35 mouse cellular contexts compared by ENCODE assay signal in the genomic region with DNA sequence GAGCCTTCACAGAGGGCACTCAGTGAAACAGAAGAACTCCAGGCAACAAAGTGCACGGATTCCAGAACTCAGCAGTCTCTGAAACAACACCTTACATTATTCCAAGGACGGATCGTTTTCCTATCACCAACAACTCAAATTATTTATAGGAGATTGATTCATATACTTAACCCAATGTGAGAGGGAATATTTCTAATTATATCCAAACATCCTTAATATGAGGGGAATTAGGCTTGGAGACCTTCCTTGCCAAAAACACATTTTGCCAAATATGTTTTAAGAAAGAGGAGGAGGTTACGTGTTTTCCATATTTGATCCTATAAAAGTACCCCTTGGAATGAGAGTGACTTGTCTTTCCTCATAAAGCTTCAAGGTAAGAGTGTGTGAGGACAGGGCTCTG. TPM values are rescaled to one million over a fixed set of nuclear protein-coding genes. Genes with fewer than 3 reads are reported as not detected.
DNase-seq lines count a peak whose midpoint lies in the region.
"Had no signal": no experiment of that assay in that cellular context is flagged by ENCODE, and none has a peak within 500 bp of the region (broad histone marks: within the 10 kb centered on the region; RNA-seq: fewer than 3 reads in every experiment).

Gene Myh1, plus strand, starts transcription at position 301 of the 400 bp plus-strand sequence.

- H3K27ac ChIP-seq in brown adipose tissue, adult 24 weeks (replicated peaks; ENCODE audit: low read depth, low read length), result no peak within 1 kb of the TSS
- H3K27ac ChIP-seq: embryonic facial prominence, embryonic 12.5 days; forebrain, embryonic 10.5 days; forebrain, embryonic 15.5 days; heart, embryonic 13.5 days; hindbrain, embryonic 15.5 days; kidney, postnatal 0 days; liver, embryonic 12.5 days; neural tube, embryonic 15.5 days had no signal

- intact Hi-C loops in gastrocnemius, postnatal 14 days (cut with DNase I; ENCODE audit: low total_unique reads), result no loop called here

- no peaks in the 10 kb centered on the region for H3K4me1 ChIP-seq in brown adipose tissue, adult 24 weeks (ENCODE audit: control insufficient read depth, insufficient read depth, insufficient read length, low read length)
- H3K4me1 ChIP-seq: embryonic facial prominence, embryonic 12.5 days; forebrain, embryonic 10.5 days; hindbrain, embryonic 15.5 days; liver, embryonic 12.5 days; neural tube, embryonic 15.5 days had no signal

- no peak for DNase-seq in adrenal gland, postnatal 10 days
- no peak for DNase-seq in adrenal gland, postnatal 36 days
- no peak for DNase-seq in gastrocnemius, postnatal 14 days
- DNase-seq in skeletal muscle tissue, adult 2 months (ENCODE audit: low read depth, low spot score), result peak; percentile 49
- DNase-seq in cerebellum, adult 9-10 months, result no peak
- no peak for DNase-seq in heart, adult 9 months (ENCODE audit: low spot score in 2 of 2)
- DNase-seq: adrenal gland, postnatal 14 days; cerebellum, adult 11 months; cerebellum, adult 9-11 months; embryo, embryonic 11 days; heart, adult 18-20 months; heart, postnatal 10 days; kidney, adult 18-20 months; kidney, postnatal 4 days; layer of hippocampus, postnatal 36 days; left cerebral cortex, postnatal 4 days; liver, postnatal 0 days; lung, postnatal 10 days; midbrain, embryonic 14.5 days; retina, postnatal 1 day; right cerebral cortex, postnatal 14 days; thymus, postnatal 14 days had no signal

- no peak within 1 kb of the TSS for H3K4me3 ChIP-seq in brown adipose tissue, adult 24 weeks (ENCODE audit: insufficient read depth, low read depth, low read length)
- H3K4me3 ChIP-seq: embryonic facial prominence, embryonic 12.5 days; forebrain, embryonic 10.5 days; forebrain, embryonic 15.5 days; heart, embryonic 13.5 days; hindbrain, embryonic 15.5 days; liver, embryonic 12.5 days; neural tube, embryonic 15.5 days had no signal

RNA-seq across cellular contexts. Expression of gene Myh1, which starts in this region (rescaled TPM):
- total RNA-seq in adrenal gland, postnatal 10 days (2021), result 100 to 1,000 TPM; 152 to 834 TPM
- total RNA-seq in adrenal gland, postnatal 36 days (2021), result under 1 TPM; 0.10 to 0.20 TPM
- polyA plus RNA-seq in brown adipose tissue, adult 24 weeks (2012; ENCODE audit: insufficient read depth, insufficient read length, missing spikeins), result 12.8 and 22.9 TPM in 2 replicates
- 1,000 to 10,000 TPM; 3,624 to 4,119 TPM for total RNA-seq in gastrocnemius, postnatal 14 days (2021)
- total RNA-seq: G1E; heart, adult 18-20 months; hematopoietic stem cell, adult 5-6 weeks; monocyte, adult 5-6 weeks had no signal
- polyA plus RNA-seq: forebrain, embryonic 10.5 days; G1E; inflammation-experienced regulatory T-cells, adult 6 months; kidney, postnatal 0 days had no signal

Comparison
In these comparisons a context has a peak if more than half of its experiments do, and no peak if none do; other contexts are left out.
1. RNA of gene Myh1 (total RNA-seq): 3,624 to 4,119 TPM in gastrocnemius, postnatal 14 days and 152 to 834 TPM in adrenal gland, postnatal 10 days; 0.10 to 0.20 TPM in adrenal gland, postnatal 36 days; every median in the first group is over 100 times any median in the second.
2. RNA of gene Myh1 (total RNA-seq): 3,624 to 4,119 TPM in gastrocnemius, postnatal 14 days; 152 to 834 TPM in adrenal gland, postnatal 10 days; every median in the first group is over 4 times any median in the second.